Mouse (Mus musculus): Measurements from ENCODE around the gene Mzt1.
"Not testable (repeated sequence)": the region's sequence is repeated elsewhere in the genome, so short reads cannot be mapped to it uniquely, and the experiment has no call there.

The Mzt1 gene

GRCm38 (mm10) chr14:99044718-99045117, 1.2 kb downstream of the Mzt1 start:
- no peaks in the 10 kb centered on the region for H3K27me3 ChIP-seq (ENCODE audit: insufficient read depth, low read length)

GRCm38 (mm10) chr14:99044096-99044495, 1.8 kb downstream of the Mzt1 start:
- no peak for TF ChIP-seq CTCF (conservative IDR thresholded peaks at IDR 0.05; ENCODE audit: low read length)
- no peak for TF ChIP-seq NANOG (IDR thresholded peaks at IDR 0.05; ENCODE audit: borderline replicate concordance, low read length)
- TF ChIP-seq POU5F1 (IDR thresholded peaks at IDR 0.05; ENCODE audit: borderline replicate concordance, low read length) = no peak
- H3K27me3 ChIP-seq (ENCODE audit: insufficient read depth, low read length) = no peaks in the 10 kb centered on the region
- H3K4me1 ChIP-seq (replicated peaks; ENCODE audit: low read depth, low read length) = peaks cover 77% of the 10 kb centered on the region
- peaks cover 21% of the 10 kb centered on the region for H3K36me3 ChIP-seq (ENCODE audit: insufficient read depth, low read length)
- peak overlapping the region; percentile 99 for H3K4me3 ChIP-seq (replicated peaks; ENCODE audit: low read length)
- H3K9me3 ChIP-seq (ENCODE audit: low read length) = no peaks in the 10 kb centered on the region

More at GRCm38 (mm10) chr14:99044718-99045117, 1.2 kb downstream of the Mzt1 start:
- H3K36me3 ChIP-seq (ENCODE audit: insufficient read depth, low read length) = peaks cover 26% of the 10 kb centered on the region
- TF ChIP-seq CTCF (conservative IDR thresholded peaks at IDR 0.05; ENCODE audit: low read length) = no peak
- TF ChIP-seq POU5F1 (IDR thresholded peaks at IDR 0.05; ENCODE audit: borderline replicate concordance, low read length) = no peak
- TF ChIP-seq NANOG (IDR thresholded peaks at IDR 0.05; ENCODE audit: borderline replicate concordance, low read length) = no peak
- H3K4me3 ChIP-seq (replicated peaks; ENCODE audit: low read length) = peak overlapping the region; percentile 99
- peaks cover 73% of the 10 kb centered on the region for H3K4me1 ChIP-seq (replicated peaks; ENCODE audit: low read depth, low read length)
- H3K9me3 ChIP-seq (ENCODE audit: low read length) = no peaks in the 10 kb centered on the region

GRCm38 (mm10) chr14:99043499-99043898, 2.4 kb downstream of the Mzt1 start:
- Histone ChIP-seq H3K27me3 (ENCODE audit: insufficient read depth, low read length) (no peaks in the 10 kb centered on the region), H3K4me3 (replicated peaks; ENCODE audit: low read length) (peak overlapping the region; percentile 99), H3K9me3 (ENCODE audit: low read length) (no peaks in the 10 kb centered on the region), H3K4me1 (replicated peaks; ENCODE audit: low read depth, low read length) (peaks cover 78% of the 10 kb centered on the region), H3K36me3 (ENCODE audit: insufficient read depth, low read length) (peaks cover 17% of the 10 kb centered on the region)
- TF ChIP-seq POU5F1 (IDR thresholded peaks at IDR 0.05; ENCODE audit: borderline replicate concordance, low read length) (no peak), CTCF (conservative IDR thresholded peaks at IDR 0.05; ENCODE audit: low read length) (no peak), NANOG (IDR thresholded peaks at IDR 0.05; ENCODE audit: borderline replicate concordance, low read length) (no peak)

GRCm38 (mm10) chr14:99041416-99041815, 4.5 kb downstream of the Mzt1 start:
- Histone ChIP-seq H3K27me3 (ENCODE audit: insufficient read depth, low read length) (no peaks in the 10 kb centered on the region), H3K36me3 (ENCODE audit: insufficient read depth, low read length) (peaks cover 20% of the 10 kb centered on the region), H3K4me1 (replicated peaks; ENCODE audit: low read depth, low read length) (peaks cover 78% of the 10 kb centered on the region), H3K9me3 (ENCODE audit: low read length) (no peaks in the 10 kb centered on the region), H3K4me3 (replicated peaks; ENCODE audit: low read length) (0 out of 2 replicates have a peak overlapping the region, but pooled peaks have one; percentile 13)
- no peak for TF ChIP-seq CTCF (conservative IDR thresholded peaks at IDR 0.05; ENCODE audit: low read length)
- TF ChIP-seq POU5F1 (IDR thresholded peaks at IDR 0.05; ENCODE audit: borderline replicate concordance, low read length) = no peak
- TF ChIP-seq NANOG (IDR thresholded peaks at IDR 0.05; ENCODE audit: borderline replicate concordance, low read length) = no peak

- Histone ChIP-seq H3K36me3 (ENCODE audit: insufficient read depth, low read length) (peaks cover 37% of the 10 kb centered on the region), H3K4me3 (replicated peaks; ENCODE audit: low read length) (peak overlapping the region; percentile 50), H3K4me1 (replicated peaks; ENCODE audit: low read depth, low read length) (peaks cover 70% of the 10 kb centered on the region)
- not testable (repeated sequence) for H3K27me3 ChIP-seq (ENCODE audit: insufficient read depth, low read length); H3K9me3 ChIP-seq (ENCODE audit: low read length)
- peak; percentile 93 for TF ChIP-seq NANOG (IDR thresholded peaks at IDR 0.05; ENCODE audit: borderline replicate concordance, low read length)
These were observed 6.6 kb downstream of the Mzt1 start for GRCm38 (mm10) chr14:99039308-99039707.

GRCm38 (mm10) chr14:99037703-99038102, 8.2 kb downstream of the Mzt1 start:
- H3K9me3 ChIP-seq (ENCODE audit: low read length) = no peaks in the 10 kb centered on the region
- TF ChIP-seq POU5F1 (IDR thresholded peaks at IDR 0.05; ENCODE audit: borderline replicate concordance, low read length) = no peak
- TF ChIP-seq CTCF (conservative IDR thresholded peaks at IDR 0.05; ENCODE audit: low read length) = no peak
- no peak for TF ChIP-seq NANOG (IDR thresholded peaks at IDR 0.05; ENCODE audit: borderline replicate concordance, low read length)
- H3K4me3 ChIP-seq (replicated peaks; ENCODE audit: low read length) = no peak overlapping the region
- no peaks in the 10 kb centered on the region for H3K27me3 ChIP-seq (ENCODE audit: insufficient read depth, low read length)
- H3K36me3 ChIP-seq (ENCODE audit: insufficient read depth, low read length) = peaks cover 48% of the 10 kb centered on the region
- H3K4me1 ChIP-seq (replicated peaks; ENCODE audit: low read depth, low read length) = peaks cover 56% of the 10 kb centered on the region

- no peak overlapping the region for H3K4me3 ChIP-seq (replicated peaks; ENCODE audit: low read length)
- H3K9me3 ChIP-seq (ENCODE audit: low read length) = no peaks in the 10 kb centered on the region
- no peaks in the 10 kb centered on the region for H3K27me3 ChIP-seq (ENCODE audit: insufficient read depth, low read length)
- H3K4me1 ChIP-seq (replicated peaks; ENCODE audit: low read depth, low read length) = peaks cover 39% of the 10 kb centered on the region
- TF ChIP-seq NANOG (IDR thresholded peaks at IDR 0.05; ENCODE audit: borderline replicate concordance, low read length) = no peak
- TF ChIP-seq CTCF (conservative IDR thresholded peaks at IDR 0.05; ENCODE audit: low read length) = no peak
- TF ChIP-seq POU5F1 (IDR thresholded peaks at IDR 0.05; ENCODE audit: borderline replicate concordance, low read length) = no peak
- peaks cover 56% of the 10 kb centered on the region for H3K36me3 ChIP-seq (ENCODE audit: insufficient read depth, low read length)
These were observed 9.9 kb downstream of the Mzt1 start for GRCm38 (mm10) chr14:99036039-99036438.

GRCm38 (mm10) chr14:99034851-99035250, 11.1 kb downstream of the Mzt1 start:
- peaks cover 56% of the 10 kb centered on the region for H3K36me3 ChIP-seq (ENCODE audit: insufficient read depth, low read length)
- H3K4me3 ChIP-seq (replicated peaks; ENCODE audit: low read length); H3K9me3 ChIP-seq (ENCODE audit: low read length); H3K27me3 ChIP-seq (ENCODE audit: insufficient read depth, low read length): not testable (repeated sequence)
- peaks cover 28% of the 10 kb centered on the region for H3K4me1 ChIP-seq (replicated peaks; ENCODE audit: low read depth, low read length)

- no peak overlapping the region for H3K4me3 ChIP-seq (replicated peaks; ENCODE audit: low read length)
- TF ChIP-seq NANOG (IDR thresholded peaks at IDR 0.05; ENCODE audit: borderline replicate concordance, low read length) (no peak), CTCF (conservative IDR thresholded peaks at IDR 0.05; ENCODE audit: low read length) (no peak), POU5F1 (IDR thresholded peaks at IDR 0.05; ENCODE audit: borderline replicate concordance, low read length) (no peak)
These were observed 13.3 kb downstream of the Mzt1 start for GRCm38 (mm10) chr14:99032596-99032995.

More at GRCm38 (mm10) chr14:99032596-99032995, 13.3 kb downstream of the Mzt1 start:
- Histone ChIP-seq H3K27me3 (ENCODE audit: insufficient read depth, low read length) (no peaks in the 10 kb centered on the region), H3K36me3 (ENCODE audit: insufficient read depth, low read length) (peaks cover 46% of the 10 kb centered on the region), H3K4me1 (replicated peaks; ENCODE audit: low read depth, low read length) (peaks cover 7% of the 10 kb centered on the region), H3K9me3 (ENCODE audit: low read length) (no peaks in the 10 kb centered on the region)
